Mouse (Mus musculus): Measurements from ENCODE around the gene H2-Aa.

- no peak for TF ChIP-seq CTCF (IDR thresholded peaks at IDR 0.05; ENCODE audit: extremely low read depth, insufficient read depth, insufficient read length, insufficient replicate concordance)
- TF ChIP-seq POLR2A (IDR thresholded peaks at IDR 0.05; ENCODE audit: low read depth, low read length): no peak
Observed at GRCm38 (mm10) chr17:34292570-34292969, 4.9 kb upstream of the H2-Aa start.

All from spleen, adult 2 months (tissue).